Mouse (Mus musculus) heart, embryonic 12.5 days (tissue): ENCODE results near the gene Gm10663. TPM values are rescaled to one million over a fixed set of nuclear protein-coding genes. Genes with fewer than 3 reads are reported as not detected.
A peak's percentile ranks its signal among the peaks of the same experiment; 100 is the strongest.

Experiments
- ATAC-seq: fragments of 200-750 bp; cut with Nextera tagmentation; 2 replicates; pipeline ENCODE4 v1.8.0; 2017; ENCODE audit warnings: moderate TSS enrichment, moderate library complexity; ENCODE audit not compliant: insufficient number of reproducible peaks, low FRiP score
- H3K27ac ChIP-seq: fragments of 300-500 bp; sonication (generic); 2 replicates; pipeline ENCODE4 v1.5.1; 2016; ENCODE audit warnings: mild to moderate bottlenecking, moderate library complexity; ENCODE audit not compliant: poor library complexity, severe bottlenecking
- H3K27me3 ChIP-seq: fragments of 300-500 bp; sonication (generic); replicated peaks from 2 replicates; pipeline ENCODE4 v1.6.1; 2016; ENCODE audit warnings: mild to moderate bottlenecking, moderate library complexity
- H3K36me3 ChIP-seq: fragments of 300-500 bp; sonication (generic); 2 replicates; pipeline ENCODE4 v1.6.1; 2016; ENCODE audit warnings: mild to moderate bottlenecking, moderate library complexity
- H3K4me1 ChIP-seq: fragments of 300-500 bp; sonication (generic); replicated peaks from 2 replicates; pipeline ENCODE4 v1.6.1; 2016; ENCODE audit warnings: mild to moderate bottlenecking
- H3K4me2 ChIP-seq: fragments of 300-500 bp; sonication (generic); 2 replicates; pipeline ENCODE4 v1.6.1; 2016; ENCODE audit warnings: mild to moderate bottlenecking, moderate library complexity
- H3K4me3 ChIP-seq: fragments of 300-500 bp; sonication (generic); 2 replicates; pipeline ENCODE4 v1.5.1; 2016; ENCODE audit warnings: mild to moderate bottlenecking
- H3K9ac ChIP-seq: fragments of 300-500 bp; sonication (generic); 2 replicates; pipeline ENCODE4 v1.6.1; 2016; ENCODE audit warnings: mild to moderate bottlenecking, moderate library complexity
- H3K9me3 ChIP-seq: fragments of 300-500 bp; sonication (generic); replicated peaks from 2 replicates; pipeline ENCODE4 v1.6.1; 2016; ENCODE audit warnings: mild to moderate bottlenecking, moderate library complexity
- WGBS: fragments of 180-500 bp; shearing (Covaris S2); methylation state at CpG from one replicate; pipeline ENCODE4 v1.1.7; 2016; 5-methylcytosine and 5-hydroxymethylcytosine counted together
- polyA plus RNA-seq: library from polyadenylated mRNA; unstranded; fragments of >200 nt; fragmentation: Nextera tagmentation; extraction: Ambion mirVana; gene quantifications from 2 replicates; pipeline ENCODE4 v1.2.1, GENCODE M21; 2016

Gm10663 gene
- not detected in 2 replicates for polyA plus RNA-seq

GRCm38 (mm10) chr8:65074733-65075132 lies at the start of gene Gm10663:
TSS of gene Gm10663 (plus strand) at chr8:65075033.
- Histone ChIP-seq H3K9ac (no peak within 1 kb of the TSS), H3K27ac (no peak within 1 kb of the TSS), H3K36me3 (no peaks in the 10 kb centered on the region), H3K4me1 (no peaks in the 10 kb centered on the region), H3K4me3 (no peak within 1 kb of the TSS), H3K27me3 (no peaks in the 10 kb centered on the region), H3K9me3 (no peaks in the 10 kb centered on the region), H3K4me2 (peak within 1 kb of the TSS; percentile 38)
- WGBS, result 71% methylated on average over 2 of the region's 2 CpGs
- ATAC-seq, result no peak

- H3K4me3 ChIP-seq, result no peak overlapping the region
- H3K27ac ChIP-seq, result no peak overlapping the region
- 79% methylated on average over 12 of the region's 12 CpGs for WGBS
- H3K36me3 ChIP-seq, result no peaks in the 10 kb centered on the region
- no peak for ATAC-seq
- no peaks in the 10 kb centered on the region for H3K27me3 ChIP-seq
- no peak overlapping the region for H3K4me2 ChIP-seq
- H3K9me3 ChIP-seq, result no peaks in the 10 kb centered on the region
- H3K4me1 ChIP-seq, result no peaks in the 10 kb centered on the region
- no peak overlapping the region for H3K9ac ChIP-seq
These were observed 45.7 kb upstream of the Gm10663 start for GRCm38 (mm10) chr8:65028959-65029686.

GRCm38 (mm10) chr8:65029776-65030175 lies 45.1 kb upstream of the Gm10663 start:
- Histone ChIP-seq H3K27me3 (no peaks in the 10 kb centered on the region), H3K36me3 (no peaks in the 10 kb centered on the region), H3K4me1 (no peaks in the 10 kb centered on the region), H3K9me3 (no peaks in the 10 kb centered on the region), H3K9ac (no peak overlapping the region), H3K4me2 (no peak overlapping the region), H3K4me3 (no peak overlapping the region), H3K27ac (no peak overlapping the region)
- ATAC-seq, result no peak
- 81% methylated on average over 4 of the region's 4 CpGs for whole genome bisulfite sequencing

GRCm38 (mm10) chr8:65030735-65031485 lies 43.9 kb upstream of the Gm10663 start:
- Histone ChIP-seq H3K4me3 (no peak overlapping the region), H3K36me3 (no peaks in the 10 kb centered on the region), H3K27ac (no peak overlapping the region), H3K27me3 (no peaks in the 10 kb centered on the region), H3K9ac (no peak overlapping the region), H3K4me2 (no peak overlapping the region), H3K4me1 (peaks cover 6% of the 10 kb centered on the region), H3K9me3 (no peaks in the 10 kb centered on the region)
- 74% methylated on average over 4 of the region's 4 CpGs for WGBS
- no peak for ATAC-seq

GRCm38 (mm10) chr8:65032107-65032506 lies 42.7 kb upstream of the Gm10663 start:
- Histone ChIP-seq H3K27ac (no peak overlapping the region), H3K9ac (no peak overlapping the region), H3K36me3 (no peaks in the 10 kb centered on the region), H3K4me3 (no peak overlapping the region), H3K9me3 (no peaks in the 10 kb centered on the region), H3K27me3 (no peaks in the 10 kb centered on the region), H3K4me2 (no peak overlapping the region), H3K4me1 (peaks cover 6% of the 10 kb centered on the region)
- 94% methylated on average over 1 of the region's 1 CpGs for WGBS
- ATAC-seq, result no peak

- Histone ChIP-seq H3K27me3 (no peaks in the 10 kb centered on the region), H3K36me3 (no peaks in the 10 kb centered on the region), H3K27ac (no peak overlapping the region), H3K9me3 (no peaks in the 10 kb centered on the region), H3K4me3 (no peak overlapping the region), H3K9ac (no peak overlapping the region), H3K4me2 (no peak overlapping the region), H3K4me1 (peaks cover 12% of the 10 kb centered on the region)
- 80% methylated on average over 13 of the region's 13 CpGs for WGBS
- ATAC-seq, result no peak
These were observed 41.8 kb upstream of the Gm10663 start for GRCm38 (mm10) chr8:65033056-65033455.

GRCm38 (mm10) chr8:65034136-65034535 lies 40.7 kb upstream of the Gm10663 start:
- H3K4me1 ChIP-seq, result peaks cover 12% of the 10 kb centered on the region
- no peaks in the 10 kb centered on the region for H3K36me3 ChIP-seq
- H3K9ac ChIP-seq, result no peak overlapping the region
- H3K4me3 ChIP-seq, result no peak overlapping the region
- H3K9me3 ChIP-seq, result no peaks in the 10 kb centered on the region
- H3K4me2 ChIP-seq, result no peak overlapping the region
- ATAC-seq, result no peak
- WGBS, result 57% methylated on average over 2 of the region's 2 CpGs
- no peaks in the 10 kb centered on the region for H3K27me3 ChIP-seq
- H3K27ac ChIP-seq, result no peak overlapping the region

- under 1% methylated on average over 8 of the region's 8 CpGs for WGBS
- Histone ChIP-seq H3K27me3 (no peaks in the 10 kb centered on the region), H3K36me3 (no peaks in the 10 kb centered on the region), H3K9me3 (0 out of 2 replicates have a peak, but pooled peaks cover 3% of the 10 kb centered on the region), H3K4me3 (peak within 1 kb of the TSS; percentile 50), H3K4me1 (peaks cover 12% of the 10 kb centered on the region), H3K4me2 (peak within 1 kb of the TSS; percentile 90), H3K9ac (peak within 1 kb of the TSS; percentile 48; the same call in 1 of the 2 replicates), H3K27ac (no peak within 1 kb of the TSS)
- ATAC-seq, result peak; percentile 76
These were observed 37.7 kb upstream of the Gm10663 start, which contains the start of gene Apela for GRCm38 (mm10) chr8:65037117-65037533. TSS of gene Apela (minus strand) at chr8:65037336.

- H3K9me3 ChIP-seq, result no peaks in the 10 kb centered on the region
- H3K36me3 ChIP-seq, result no peaks in the 10 kb centered on the region
- no peak overlapping the region for H3K9ac ChIP-seq
- H3K4me2 ChIP-seq, result peak overlapping the region; percentile 17; the same call in 1 of the 2 replicates
- no peaks in the 10 kb centered on the region for H3K4me1 ChIP-seq
- 43% methylated on average over 5 of the region's 5 CpGs for WGBS
- H3K27ac ChIP-seq, result no peak overlapping the region
- no peak for ATAC-seq
- no peaks in the 10 kb centered on the region for H3K27me3 ChIP-seq
- no peak overlapping the region for H3K4me3 ChIP-seq
These were observed 28.3 kb upstream of the Gm10663 start for GRCm38 (mm10) chr8:65046565-65046964.

- WGBS, result 85% methylated on average over 4 of the region's 4 CpGs
- H3K27me3 ChIP-seq, result no peaks in the 10 kb centered on the region
- ATAC-seq, result no peak
- no peak overlapping the region for H3K4me2 ChIP-seq
- no peaks in the 10 kb centered on the region for H3K4me1 ChIP-seq
- no peaks in the 10 kb centered on the region for H3K36me3 ChIP-seq
- no peaks in the 10 kb centered on the region for H3K9me3 ChIP-seq
- no peak overlapping the region for H3K27ac ChIP-seq
- H3K4me3 ChIP-seq, result no peak overlapping the region
- H3K9ac ChIP-seq, result no peak overlapping the region
These were observed 27.6 kb upstream of the Gm10663 start for GRCm38 (mm10) chr8:65047193-65047592.

- H3K9ac ChIP-seq, result no peak overlapping the region
- H3K4me2 ChIP-seq, result no peak overlapping the region
- no peaks in the 10 kb centered on the region for H3K4me1 ChIP-seq
- no peak for ATAC-seq
- no peaks in the 10 kb centered on the region for H3K27me3 ChIP-seq
- no peak overlapping the region for H3K27ac ChIP-seq
- H3K9me3 ChIP-seq, result no peaks in the 10 kb centered on the region
- no peak overlapping the region for H3K4me3 ChIP-seq
- H3K36me3 ChIP-seq, result no peaks in the 10 kb centered on the region
- WGBS, result 79% methylated on average over 4 of the region's 4 CpGs
These were observed 27.0 kb upstream of the Gm10663 start for GRCm38 (mm10) chr8:65047801-65048200.
